Mouse (Mus musculus): ENCODE results near the gene Fth1. TPM values are rescaled to one million over a fixed set of nuclear protein-coding genes. Genes with fewer than 3 reads are reported as not detected.

Fth1 gene
- total and polyA plus RNA-seq, 3 experiments = 1,016 to 28,412 (median 2,660) TPM

GRCm38 (mm10) chr19:9982151-9982851 is 1.9 kb downstream of the Fth1 start:
- DNase-seq (ENCODE audit: low spot score) (peak; percentile 95), ATAC-seq (ENCODE audit: extremely low read depth, insufficient number of reproducible peaks, low FRiP score, poor library complexity, severe bottlenecking) (peak; percentile 36; the same call in 1 of the 2 replicates)
- peaks cover 74% of the 10 kb centered on the region for H3K4me1 ChIP-seq (ENCODE audit: insufficient read depth, low read depth, low read length)

DNA sequence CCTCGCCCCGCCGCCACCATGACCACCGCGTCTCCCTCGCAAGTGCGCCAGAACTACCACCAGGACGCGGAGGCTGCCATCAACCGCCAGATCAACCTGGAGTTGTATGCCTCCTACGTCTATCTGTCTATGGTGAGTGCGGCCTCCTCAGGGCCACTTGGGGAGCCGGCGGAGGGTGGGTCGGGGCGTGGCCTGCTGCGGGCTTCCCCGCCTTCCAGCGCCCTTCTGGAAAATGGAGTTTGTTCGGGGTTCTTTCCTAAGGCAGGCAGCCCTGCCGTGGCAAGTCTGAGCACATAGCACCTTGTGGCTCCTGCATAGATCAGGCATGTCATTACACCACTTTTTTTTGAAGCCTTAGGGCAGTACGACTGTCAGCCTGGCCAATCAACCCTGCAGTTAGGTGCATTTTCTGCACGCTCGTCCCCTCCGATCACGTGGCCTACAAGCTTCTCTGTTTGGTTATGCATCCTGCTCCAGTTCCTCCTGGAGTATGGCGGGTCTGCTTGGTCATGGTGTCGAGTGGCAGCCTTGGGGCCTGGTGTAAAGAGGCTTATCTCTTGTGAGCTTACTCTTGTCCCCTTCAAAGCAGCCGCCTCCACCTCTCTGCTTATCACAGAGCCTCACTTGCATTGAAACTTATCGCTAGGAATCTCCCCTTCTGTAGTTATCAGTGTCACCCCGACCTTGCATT is 2.6 kb downstream of the Fth1 start:
- ATAC-seq (ENCODE audit: extremely low read depth, insufficient number of reproducible peaks, low FRiP score, poor library complexity, severe bottlenecking) = peak; percentile 32; the same call in 1 of the 2 replicates
- H3K27me3 ChIP-seq (ENCODE audit: insufficient read depth, low read length) = no peaks in the 10 kb centered on the region
- TF ChIP-seq CTCF (IDR thresholded peaks at IDR 0.05; ENCODE audit: low read depth, low read length) (no peak), GATA2 (IDR thresholded peaks at IDR 0.05; ENCODE audit: borderline replicate concordance, low read depth, low read length) (0 out of 2 replicates have a peak, but pooled peaks have one; percentile 20), TAL1 (conservative IDR thresholded peaks at IDR 0.05; ENCODE audit: low read depth, low read length) (peak; percentile 66), GATA1 (IDR thresholded peaks at IDR 0.05; ENCODE audit: borderline replicate concordance, low read length) (no peak), POLR2AphosphoS5 (IDR thresholded peaks at IDR 0.05; ENCODE audit: insufficient replicate concordance, low read depth, low read length) (peak; percentile 94)
- DNase-seq (ENCODE audit: low spot score) = peak; percentile 57
- H3K4me3 ChIP-seq (ENCODE audit: low read depth, low read length) = peak overlapping the region; percentile 95
- H3K9me3 ChIP-seq (replicated peaks) = no peaks in the 10 kb centered on the region
- peaks cover 35% of the 10 kb centered on the region for H3K36me3 ChIP-seq (replicated peaks)
- H3K4me1 ChIP-seq (ENCODE audit: insufficient read depth, low read depth, low read length) = peaks cover 74% of the 10 kb centered on the region

More at GRCm38 (mm10) chr19:9982151-9982851, 1.9 kb downstream of the Fth1 start:
- TF ChIP-seq GATA2 (IDR thresholded peaks at IDR 0.05; ENCODE audit: borderline replicate concordance, low read depth, low read length) = no peak
- TF ChIP-seq TAL1 (conservative IDR thresholded peaks at IDR 0.05; ENCODE audit: low read depth, low read length) = no peak
- no peak for TF ChIP-seq GATA1 (IDR thresholded peaks at IDR 0.05; ENCODE audit: borderline replicate concordance, low read length)
- no peak for TF ChIP-seq CTCF (IDR thresholded peaks at IDR 0.05; ENCODE audit: low read depth, low read length)
- peak overlapping the region; percentile 95 for H3K4me3 ChIP-seq (ENCODE audit: low read depth, low read length)
- no peaks in the 10 kb centered on the region for H3K27me3 ChIP-seq (ENCODE audit: insufficient read depth, low read length)
- no peaks in the 10 kb centered on the region for H3K9me3 ChIP-seq (replicated peaks)
- peaks cover 35% of the 10 kb centered on the region for H3K36me3 ChIP-seq (replicated peaks)

DNA sequence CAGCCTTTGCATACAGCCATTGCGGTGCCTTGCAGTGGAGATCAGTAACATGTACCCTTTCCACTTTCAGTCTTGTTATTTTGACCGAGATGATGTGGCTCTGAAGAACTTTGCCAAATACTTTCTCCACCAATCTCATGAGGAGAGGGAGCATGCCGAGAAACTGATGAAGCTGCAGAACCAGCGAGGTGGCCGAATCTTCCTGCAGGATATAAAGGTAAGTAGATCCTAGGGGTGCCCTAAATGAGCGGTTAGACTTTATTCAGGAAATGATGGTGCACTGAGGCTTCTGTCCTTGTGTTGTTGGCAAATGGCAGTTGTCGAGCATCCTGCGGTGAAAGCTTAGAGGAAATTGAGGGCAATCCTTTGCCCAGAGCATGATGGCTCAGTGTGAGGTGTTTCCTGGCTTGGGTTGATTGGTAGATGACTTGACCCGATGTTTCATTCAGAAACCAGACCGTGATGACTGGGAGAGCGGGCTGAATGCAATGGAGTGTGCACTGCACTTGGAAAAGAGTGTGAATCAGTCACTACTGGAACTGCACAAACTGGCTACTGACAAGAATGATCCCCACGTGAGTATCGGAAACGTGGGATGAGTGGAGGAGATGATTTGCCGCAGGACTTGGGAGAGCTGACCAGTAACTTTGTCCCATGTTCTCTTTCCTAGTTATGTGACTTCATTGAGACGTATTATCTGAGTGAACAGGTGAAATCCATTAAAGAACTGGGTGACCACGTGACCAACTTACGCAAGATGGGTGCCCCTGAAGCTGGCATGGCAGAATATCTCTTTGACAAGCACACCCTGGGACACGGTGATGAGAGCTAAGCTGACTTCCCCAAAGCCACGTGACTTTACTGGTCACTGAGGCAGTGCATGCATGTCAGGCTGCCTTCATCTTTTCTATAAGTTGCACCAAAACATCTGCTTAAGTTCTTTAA is 4.0 kb downstream of the Fth1 start:
- ATAC-seq (ENCODE audit: extremely low read depth, insufficient number of reproducible peaks, low FRiP score, poor library complexity, severe bottlenecking) (no peak), DNase-seq (ENCODE audit: low spot score) (no peak)
- peak overlapping the region; percentile 95 for H3K4me3 ChIP-seq (ENCODE audit: low read depth, low read length)
- peaks cover 35% of the 10 kb centered on the region for H3K36me3 ChIP-seq (replicated peaks)
- no peaks in the 10 kb centered on the region for H3K9me3 ChIP-seq (replicated peaks)
- peak; percentile 59; the same call in 1 of the 2 replicates for TF ChIP-seq POLR2AphosphoS5 (IDR thresholded peaks at IDR 0.05; ENCODE audit: insufficient replicate concordance, low read depth, low read length)
- TF ChIP-seq GATA2 (IDR thresholded peaks at IDR 0.05; ENCODE audit: borderline replicate concordance, low read depth, low read length) = no peak
- TF ChIP-seq TAL1 (conservative IDR thresholded peaks at IDR 0.05; ENCODE audit: low read depth, low read length) = no peak
- H3K4me1 ChIP-seq (ENCODE audit: insufficient read depth, low read depth, low read length) = peaks cover 75% of the 10 kb centered on the region
- H3K27me3 ChIP-seq (ENCODE audit: insufficient read depth, low read length) = no peaks in the 10 kb centered on the region

- peaks cover 35% of the 10 kb centered on the region for H3K36me3 ChIP-seq (replicated peaks)
- no peaks in the 10 kb centered on the region for H3K27me3 ChIP-seq (ENCODE audit: insufficient read depth, low read length)
- peaks cover 79% of the 10 kb centered on the region for H3K4me1 ChIP-seq (ENCODE audit: insufficient read depth, low read depth, low read length)
- TF ChIP-seq GATA2 (IDR thresholded peaks at IDR 0.05; ENCODE audit: borderline replicate concordance, low read depth, low read length) = no peak
- no peak for TF ChIP-seq TAL1 (conservative IDR thresholded peaks at IDR 0.05; ENCODE audit: low read depth, low read length)
- TF ChIP-seq POLR2AphosphoS5 (IDR thresholded peaks at IDR 0.05; ENCODE audit: insufficient replicate concordance, low read depth, low read length) = peak; percentile 92; the same call in 1 of the 2 replicates
- ATAC-seq (ENCODE audit: extremely low read depth, insufficient number of reproducible peaks, low FRiP score, poor library complexity, severe bottlenecking) = no peak
- H3K4me3 ChIP-seq (ENCODE audit: low read depth, low read length) = peak overlapping the region; percentile 63
- DNase-seq (ENCODE audit: low spot score) = no peak
- no peaks in the 10 kb centered on the region for H3K9me3 ChIP-seq (replicated peaks)
These were observed 4.9 kb downstream of the Fth1 start for GRCm38 (mm10) chr19:9985190-9985899.

- no peaks in the 10 kb centered on the region for H3K9me3 ChIP-seq (replicated peaks)
- DNase-seq (ENCODE audit: low spot score) (no peak), ATAC-seq (ENCODE audit: extremely low read depth, insufficient number of reproducible peaks, low FRiP score, poor library complexity, severe bottlenecking) (no peak)
- H3K4me1 ChIP-seq (ENCODE audit: insufficient read depth, low read depth, low read length) = peaks cover 80% of the 10 kb centered on the region
- TF ChIP-seq CTCF (IDR thresholded peaks at IDR 0.05; ENCODE audit: low read depth, low read length) = no peak
- TF ChIP-seq POLR2AphosphoS5 (IDR thresholded peaks at IDR 0.05; ENCODE audit: insufficient replicate concordance, low read depth, low read length) = 0 out of 2 replicates have a peak, but pooled peaks have one; percentile 10
- no peak overlapping the region; the same call in 1 of the 2 replicates for H3K4me3 ChIP-seq (ENCODE audit: low read depth, low read length)
- peaks cover 35% of the 10 kb centered on the region for H3K36me3 ChIP-seq (replicated peaks)
- H3K27me3 ChIP-seq (ENCODE audit: insufficient read depth, low read length) = no peaks in the 10 kb centered on the region
These were observed 5.6 kb downstream of the Fth1 start for GRCm38 (mm10) chr19:9985900-9986421.

Data from G1E (cell line).